Mouse (Mus musculus) C2C12 (cell line): ENCODE data around the gene Abca2.

Source experiments
- CTCF ChIP-seq: IDR thresholded peaks from one replicate; pipeline ENCODE4 v1.5.1; 2011; ENCODE audit not compliant: control insufficient read depth, insufficient read depth, insufficient read length
- MAX ChIP-seq: IDR thresholded peaks from one replicate; pipeline ENCODE4 v1.6.1; 2011; ENCODE audit warnings: mild to moderate bottlenecking, control low read depth
- MYOG ChIP-seq: IDR thresholded peaks from one replicate; pipeline ENCODE4 v1.6.1; 2011; ENCODE audit not compliant: control insufficient read depth, insufficient read length; ENCODE audit errors: extremely low read depth
- USF1 ChIP-seq: IDR thresholded peaks from one replicate; pipeline ENCODE4 v1.6.1; 2011; ENCODE audit warnings: low read depth, mild to moderate bottlenecking, control low read depth, moderate library complexity

DNA sequence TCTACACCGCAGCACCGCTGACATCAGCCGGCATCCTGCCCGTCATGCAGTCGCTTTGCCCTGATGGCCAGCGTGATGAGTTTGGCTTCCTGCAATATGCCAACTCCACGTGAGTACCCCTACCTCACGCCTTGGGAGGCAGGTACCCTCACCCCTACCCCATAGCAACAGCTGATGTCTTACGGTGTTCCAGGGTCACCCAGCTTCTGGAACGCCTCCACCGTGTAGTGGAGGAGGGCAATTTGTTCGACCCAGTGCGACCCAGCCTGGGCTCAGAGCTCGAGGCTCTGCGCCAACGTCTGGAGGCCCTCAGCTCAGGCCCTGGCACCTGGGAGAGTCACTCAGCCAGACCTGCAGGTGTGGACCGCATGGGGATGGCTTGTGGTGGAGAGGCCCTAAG is 4.6 kb downstream of the Abca2 start:
- TF ChIP-seq CTCF, result no peak
- no peak for TF ChIP-seq USF1
- no peak for TF ChIP-seq MAX
- TF ChIP-seq MYOG, result no peak
